Mouse (Mus musculus) spleen, adult 2 months (tissue): ENCODE results near the gene Rrp36.

Experiments used
- CTCF ChIP-seq: fragments of 200-500 bp; IDR thresholded peaks from 2 replicates; pipeline ENCODE4 v1.5.1; 2011; ENCODE audit warnings: mild to moderate bottlenecking, inconsistent platforms; ENCODE audit not compliant: insufficient read depth, insufficient read length, insufficient replicate concordance; ENCODE audit errors: extremely low read depth
- POLR2A ChIP-seq: fragments of 200-500 bp; IDR thresholded peaks from 2 replicates; pipeline ENCODE4 v1.6.1; 2011; ENCODE audit warnings: low read depth, low read length, inconsistent platforms

DNA sequence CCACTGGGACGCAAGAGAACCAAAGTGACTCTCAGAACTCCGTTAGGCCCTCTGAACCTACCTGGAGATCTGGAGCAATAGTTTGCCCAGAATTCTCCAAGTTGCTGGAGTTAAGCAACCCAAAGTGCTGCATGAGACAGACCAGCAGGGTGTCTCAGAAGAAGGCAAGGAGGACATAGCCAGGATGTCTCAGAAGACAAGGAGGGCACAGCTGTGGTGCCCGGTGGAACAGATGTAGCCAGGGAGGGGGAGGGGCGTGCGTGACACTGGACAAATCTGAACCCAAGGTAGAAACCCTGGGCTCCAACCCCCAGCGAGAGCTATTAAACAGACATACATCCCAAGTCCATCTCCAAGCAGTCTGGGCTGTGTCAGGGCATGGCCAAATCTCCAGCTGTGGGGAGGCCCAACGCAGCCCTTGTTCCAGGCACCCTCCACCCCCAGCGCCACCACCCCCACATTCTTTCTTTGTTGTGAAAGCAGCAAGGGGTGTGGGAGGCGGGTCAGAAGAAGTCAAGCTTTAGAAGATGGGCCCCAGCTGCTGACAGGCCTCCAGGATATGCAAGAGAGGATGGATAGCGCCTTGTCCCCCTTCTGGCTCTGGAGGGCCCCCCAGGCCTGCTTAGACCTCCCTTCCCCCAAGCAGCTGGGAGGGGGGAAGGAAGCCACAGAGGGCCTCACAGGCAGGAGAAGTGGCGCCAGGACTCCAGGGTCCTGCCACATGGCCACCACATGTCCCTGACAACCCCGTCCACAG lies 44.3 kb downstream of the Rrp36 start:
- no peak for TF ChIP-seq CTCF
- TF ChIP-seq POLR2A = no peak
